Mouse (Mus musculus) lung, embryonic 16.5 days (tissue): ENCODE measurements around the gene Sh3rf3. TPM values are rescaled to one million over a fixed set of nuclear protein-coding genes. Genes with fewer than 3 reads are reported as not detected.

Source experiments
- ATAC-seq: fragments of 200-750 bp; cut with Nextera tagmentation; 2 replicates; pipeline ENCODE4 v1.8.0; 2017; ENCODE audit warnings: low read depth, mild to moderate bottlenecking, moderate library complexity
- H3K27ac ChIP-seq: fragments of 300-500 bp; sonication (generic); 2 replicates; pipeline ENCODE4 v1.5.1; 2014; ENCODE audit warnings: mild to moderate bottlenecking, control low read depth, low read length
- H3K27me3 ChIP-seq: fragments of 300-500 bp; sonication (generic); 2 replicates; pipeline ENCODE4 v1.6.1; 2014; ENCODE audit warnings: low read depth, low read length, mixed read lengths; ENCODE audit not compliant: control insufficient read depth, insufficient read depth
- H3K36me3 ChIP-seq: fragments of 300-500 bp; sonication (generic); 2 replicates; pipeline ENCODE4 v1.6.1; 2014; ENCODE audit warnings: low read length; ENCODE audit not compliant: control insufficient read depth, insufficient read depth
- H3K4me1 ChIP-seq: fragments of 300-500 bp; sonication (generic); replicated peaks from 2 replicates; pipeline ENCODE4 v1.6.1; 2014; ENCODE audit warnings: low read length, mixed read lengths; ENCODE audit not compliant: control insufficient read depth, insufficient read depth
- H3K4me2 ChIP-seq: fragments of 300-500 bp; sonication (generic); 2 replicates; pipeline ENCODE4 v1.6.1; 2014; ENCODE audit warnings: low read depth, low read length, control low read depth
- H3K4me3 ChIP-seq: fragments of 300-500 bp; sonication (generic); 2 replicates; pipeline ENCODE4 v1.5.1; 2014; ENCODE audit warnings: mild to moderate bottlenecking, low read length, control low read depth
- H3K9ac ChIP-seq: fragments of 300-500 bp; sonication (generic); 2 replicates; pipeline ENCODE4 v1.6.1; 2014; ENCODE audit warnings: low read length, control low read depth
- H3K9me3 ChIP-seq: fragments of 300-500 bp; sonication (generic); 2 replicates; pipeline ENCODE4 v1.6.1; 2016; ENCODE audit warnings: low read length; ENCODE audit not compliant: control insufficient read depth
- WGBS: fragments of 180-500 bp; shearing (Covaris S2); extraction: QIAGEN DNeasy Blood & Tissue Kit; methylation state at CpG from one replicate; pipeline ENCODE4 v1.1.7; 2014; 5-methylcytosine and 5-hydroxymethylcytosine counted together
- polyA plus RNA-seq: library from polyadenylated mRNA; unstranded; fragments of >200 nt; fragmentation: Nextera tagmentation; extraction: Ambion mirVana; gene quantifications from 2 replicates; pipeline ENCODE4 v1.2.1, GENCODE M21; 2015

The Sh3rf3 gene
- polyA plus RNA-seq, 1 experiment from 2014 or later, result 1.9 TPM

DNA sequence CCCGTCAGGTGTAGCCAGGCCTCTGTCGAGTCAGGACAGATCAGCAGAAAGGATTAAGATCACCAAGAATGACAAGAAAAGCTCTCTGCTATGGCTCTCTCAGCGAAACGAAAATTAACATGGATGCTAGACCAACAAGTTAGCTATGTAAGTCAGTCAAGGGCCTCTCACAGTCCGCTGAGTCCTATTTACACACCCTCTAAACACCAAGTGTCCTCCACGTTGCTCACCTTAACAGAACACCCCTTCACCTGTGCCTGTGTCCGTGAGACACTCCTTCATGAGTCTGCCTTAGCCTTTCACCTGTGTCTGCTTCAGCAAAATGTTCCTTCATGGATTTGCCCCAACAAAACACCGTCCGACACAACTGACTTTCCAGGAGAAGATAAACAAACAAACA lies 300.2 kb downstream of the Sh3rf3 start:
- no peak overlapping the region for H3K9ac ChIP-seq
- H3K4me1 ChIP-seq, result peaks cover 19% of the 10 kb centered on the region
- ATAC-seq, result no peak
- H3K36me3 ChIP-seq, result peaks cover 7% of the 10 kb centered on the region; the same call in 1 of the 2 replicates
- 61% methylated on average over 9 of the region's 9 CpGs for WGBS
- H3K27ac ChIP-seq, result peak overlapping the region; percentile 40; the same call in 1 of the 2 replicates
- H3K4me3 ChIP-seq, result no peak overlapping the region
- H3K4me2 ChIP-seq, result no peak overlapping the region
- H3K27me3 ChIP-seq, result no peaks in the 10 kb centered on the region
- H3K9me3 ChIP-seq, result 0 out of 2 replicates have a peak, but pooled peaks cover 2% of the 10 kb centered on the region

DNA sequence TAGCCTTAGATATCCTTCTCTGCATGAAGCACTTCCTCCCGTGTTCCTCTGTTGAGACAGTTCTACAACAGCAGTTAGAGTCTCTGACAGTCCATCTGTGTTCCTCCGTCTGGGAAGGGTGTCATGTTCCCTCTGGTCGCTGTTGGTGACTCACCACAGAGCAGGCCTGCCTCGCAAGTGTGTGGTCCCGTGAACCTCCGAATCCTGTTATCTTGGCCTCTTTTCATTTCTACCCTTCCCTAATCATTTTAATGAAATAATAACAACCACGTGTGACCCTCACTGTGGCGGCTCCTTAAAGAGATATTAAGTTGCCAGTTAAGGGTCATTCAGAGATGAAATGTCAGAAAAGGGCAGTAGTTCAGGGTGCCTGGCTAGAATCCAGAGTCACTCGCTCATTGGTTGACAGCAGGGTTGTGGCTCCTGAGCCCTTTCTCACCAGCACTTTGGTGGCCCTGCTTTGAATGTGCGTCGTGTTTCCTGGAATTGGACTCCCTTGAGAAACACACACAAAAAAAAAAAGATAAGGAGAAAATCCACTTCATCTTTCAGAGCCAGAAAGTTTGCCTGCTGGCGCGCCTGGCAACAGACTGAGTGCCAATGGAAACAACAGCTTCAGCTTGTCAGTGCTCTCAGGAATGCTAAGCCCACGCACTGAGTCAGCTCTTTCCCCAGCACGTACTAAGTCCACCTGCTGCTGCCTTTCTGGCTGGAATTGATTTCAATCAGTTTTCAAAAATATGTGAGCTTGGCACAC lies 301.6 kb downstream of the Sh3rf3 start:
- Histone ChIP-seq H3K9me3 (0 out of 2 replicates have a peak, but pooled peaks cover 2% of the 10 kb centered on the region), H3K4me3 (no peak overlapping the region), H3K27ac (peak overlapping the region; percentile 62), H3K4me1 (peaks cover 19% of the 10 kb centered on the region), H3K27me3 (no peaks in the 10 kb centered on the region), H3K36me3 (peaks cover 7% of the 10 kb centered on the region; the same call in 1 of the 2 replicates), H3K4me2 (no peak overlapping the region), H3K9ac (no peak overlapping the region)
- 10% methylated on average over 15 of the region's 15 CpGs for WGBS
- peak; percentile 42; the same call in 1 of the 2 replicates for ATAC-seq

DNA sequence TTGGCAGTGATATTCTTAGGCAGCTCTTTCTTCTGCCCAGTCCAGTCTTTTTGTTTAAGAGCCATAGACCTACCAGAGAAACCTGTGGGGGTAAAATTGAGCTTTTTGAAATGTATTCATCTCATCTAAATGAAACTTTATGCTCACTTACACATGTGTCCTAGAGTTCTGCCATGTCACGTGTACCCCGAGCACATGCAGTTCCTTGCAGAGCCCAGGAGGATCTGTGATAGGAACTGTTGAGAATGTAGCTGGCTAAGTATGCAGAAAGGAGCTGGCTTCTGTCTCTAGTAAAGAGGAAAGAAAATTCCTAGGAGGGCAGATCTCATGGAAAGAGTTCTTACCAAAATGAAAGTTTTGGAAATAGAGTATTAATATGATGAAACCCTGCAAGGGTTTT lies 302.5 kb downstream of the Sh3rf3 start:
- WGBS, result 86% methylated on average over 2 of the region's 2 CpGs
- peak overlapping the region; percentile 86; the same call in 1 of the 2 replicates for H3K27ac ChIP-seq

DNA sequence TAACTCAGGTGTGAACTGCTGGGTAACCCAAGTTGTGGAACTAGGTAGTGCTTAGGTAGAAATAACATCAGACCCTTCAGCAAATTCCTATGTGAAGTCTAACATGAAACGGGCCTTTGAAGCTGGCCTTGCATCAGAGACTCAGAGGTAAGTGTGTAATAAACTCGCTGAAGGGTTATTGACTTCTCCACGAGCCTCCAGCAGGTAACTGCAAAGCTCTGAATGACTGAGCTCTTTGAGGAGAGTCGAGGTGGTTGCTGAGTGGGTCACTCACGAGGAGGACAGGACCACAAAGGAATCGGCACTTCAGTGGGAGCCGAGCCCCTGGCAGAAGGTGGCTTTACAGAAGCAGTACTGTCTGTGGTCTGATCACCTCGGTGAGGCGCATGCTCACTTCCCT lies 303.2 kb downstream of the Sh3rf3 start:
- Histone ChIP-seq H3K27me3 (no peaks in the 10 kb centered on the region), H3K36me3 (no peaks in the 10 kb centered on the region), H3K4me1 (peaks cover 19% of the 10 kb centered on the region), H3K4me3 (no peak overlapping the region), H3K4me2 (no peak overlapping the region), H3K9me3 (no peaks in the 10 kb centered on the region), H3K27ac (peak overlapping the region; percentile 86), H3K9ac (no peak overlapping the region)
- ATAC-seq, result peak; percentile 63
- WGBS, result 53% methylated on average over 9 of the region's 9 CpGs

More for the DNA sequence above, 302.5 kb downstream of the Sh3rf3 start:
- H3K4me1 ChIP-seq, result peaks cover 19% of the 10 kb centered on the region
- H3K4me3 ChIP-seq, result no peak overlapping the region
- H3K9me3 ChIP-seq, result 0 out of 2 replicates have a peak, but pooled peaks cover 2% of the 10 kb centered on the region
- H3K36me3 ChIP-seq, result peaks cover 2% of the 10 kb centered on the region; the same call in 1 of the 2 replicates
- no peak for ATAC-seq
- no peak overlapping the region for H3K4me2 ChIP-seq
- no peak overlapping the region for H3K9ac ChIP-seq
- no peaks in the 10 kb centered on the region for H3K27me3 ChIP-seq

DNA sequence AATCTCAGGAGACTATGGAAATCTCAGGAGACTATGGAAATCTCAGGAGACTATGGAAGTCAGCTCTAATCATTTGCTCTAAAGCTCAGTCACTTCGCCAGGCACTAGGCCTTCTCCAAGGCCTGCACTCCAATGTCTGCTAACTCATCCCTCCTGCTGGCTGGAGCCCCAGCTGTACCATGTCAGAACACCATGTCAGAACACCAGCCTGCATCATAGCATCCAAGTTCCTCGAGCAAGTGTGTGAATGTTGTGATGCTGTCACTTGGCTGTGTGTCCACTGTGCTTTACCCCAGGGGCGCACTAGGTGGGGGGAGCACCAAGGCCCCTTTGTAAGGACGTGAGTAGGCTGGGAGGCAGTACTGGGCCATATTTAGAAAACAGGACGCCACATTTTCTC lies 304.4 kb downstream of the Sh3rf3 start:
- no peaks in the 10 kb centered on the region for H3K9me3 ChIP-seq
- H3K4me3 ChIP-seq, result no peak overlapping the region
- no peak overlapping the region for H3K27ac ChIP-seq
- H3K36me3 ChIP-seq, result no peaks in the 10 kb centered on the region
- peak; percentile 53 for ATAC-seq
- no peak overlapping the region for H3K4me2 ChIP-seq
- H3K9ac ChIP-seq, result no peak overlapping the region
- peaks cover 19% of the 10 kb centered on the region for H3K4me1 ChIP-seq
- H3K27me3 ChIP-seq, result no peaks in the 10 kb centered on the region
- WGBS, result 55% methylated on average over 5 of the region's 5 CpGs

DNA sequence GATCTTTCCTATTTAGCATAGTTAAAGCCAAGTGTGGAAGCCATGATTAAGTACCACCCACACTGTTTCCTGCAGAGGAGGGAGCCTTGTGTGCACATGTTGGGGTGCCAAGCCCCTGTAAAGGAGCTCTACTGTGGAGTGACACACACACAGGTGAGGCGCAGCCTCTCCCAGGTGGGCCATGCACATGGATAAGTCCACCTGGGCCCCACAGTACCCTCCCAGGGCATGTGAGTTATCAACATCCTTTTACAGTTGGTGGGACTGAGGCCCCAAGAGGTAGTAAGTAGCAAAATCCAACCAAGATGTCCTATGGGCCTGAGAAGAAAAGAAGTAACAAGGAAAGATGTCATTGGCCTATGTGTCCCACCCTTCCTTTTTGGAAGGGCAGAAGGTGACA lies 305.8 kb downstream of the Sh3rf3 start:
- H3K36me3 ChIP-seq, result no peaks in the 10 kb centered on the region
- H3K27me3 ChIP-seq, result no peaks in the 10 kb centered on the region
- no peaks in the 10 kb centered on the region for H3K9me3 ChIP-seq
- no peak for ATAC-seq
- H3K4me1 ChIP-seq, result peaks cover 15% of the 10 kb centered on the region
- H3K4me2 ChIP-seq, result no peak overlapping the region
- no peak overlapping the region for H3K4me3 ChIP-seq
- WGBS, result 97% methylated on average over 1 of the region's 1 CpGs
- no peak overlapping the region for H3K9ac ChIP-seq
- H3K27ac ChIP-seq, result no peak overlapping the region

DNA sequence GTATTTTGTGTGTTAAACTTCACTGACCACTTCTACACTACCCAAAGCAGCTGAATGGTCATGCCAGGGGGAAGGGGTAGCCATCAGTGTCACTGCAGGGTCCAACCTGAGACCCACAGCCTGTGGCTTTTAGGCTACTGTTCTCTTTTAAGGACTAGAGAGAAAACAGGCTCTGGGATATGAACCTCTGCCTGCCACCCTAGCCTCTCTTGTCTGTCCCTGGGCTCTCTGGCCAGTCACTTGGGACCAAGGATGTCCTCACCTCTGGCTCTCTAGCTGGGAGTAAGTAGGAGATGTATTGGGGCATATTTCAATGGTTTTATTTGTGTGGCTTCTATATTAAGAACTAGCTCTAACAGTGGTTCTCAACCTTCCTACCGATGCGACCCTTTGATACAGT lies 306.7 kb downstream of the Sh3rf3 start:
- 94% methylated on average over 2 of the region's 2 CpGs for WGBS
- H3K4me3 ChIP-seq, result no peak overlapping the region
- no peak overlapping the region for H3K9ac ChIP-seq
- no peak overlapping the region for H3K27ac ChIP-seq
- no peaks in the 10 kb centered on the region for H3K27me3 ChIP-seq
- no peaks in the 10 kb centered on the region for H3K9me3 ChIP-seq
- H3K4me1 ChIP-seq, result peaks cover 12% of the 10 kb centered on the region
- ATAC-seq, result no peak
- no peaks in the 10 kb centered on the region for H3K36me3 ChIP-seq
- H3K4me2 ChIP-seq, result no peak overlapping the region

DNA sequence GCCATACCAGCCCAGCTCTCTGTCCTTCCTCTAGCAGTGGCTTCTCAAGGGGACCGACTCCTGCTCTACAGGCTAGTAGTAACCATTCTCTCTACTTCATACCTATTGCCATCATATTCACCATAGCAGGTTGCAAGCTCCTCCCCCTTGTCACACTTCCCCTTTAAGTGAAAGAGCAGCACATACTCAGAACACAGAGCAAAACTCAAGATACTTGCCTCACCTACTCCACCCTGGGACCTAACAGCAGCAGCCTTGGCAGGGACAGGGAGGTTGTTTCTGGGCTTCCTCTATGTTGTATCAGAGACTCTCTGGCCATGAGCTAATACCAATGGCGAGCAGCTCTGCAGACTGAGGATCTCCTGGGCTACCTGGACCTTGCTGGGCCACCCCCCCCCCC lies 312.3 kb downstream of the Sh3rf3 start:
- Histone ChIP-seq H3K4me2 (no peak overlapping the region), H3K9me3 (no peaks in the 10 kb centered on the region), H3K4me3 (no peak overlapping the region), H3K9ac (no peak overlapping the region), H3K27ac (no peak overlapping the region), H3K36me3 (no peaks in the 10 kb centered on the region), H3K4me1 (no peaks in the 10 kb centered on the region), H3K27me3 (no peaks in the 10 kb centered on the region)
- WGBS, result 82% methylated on average over 2 of the region's 2 CpGs
- ATAC-seq, result no peak

DNA sequence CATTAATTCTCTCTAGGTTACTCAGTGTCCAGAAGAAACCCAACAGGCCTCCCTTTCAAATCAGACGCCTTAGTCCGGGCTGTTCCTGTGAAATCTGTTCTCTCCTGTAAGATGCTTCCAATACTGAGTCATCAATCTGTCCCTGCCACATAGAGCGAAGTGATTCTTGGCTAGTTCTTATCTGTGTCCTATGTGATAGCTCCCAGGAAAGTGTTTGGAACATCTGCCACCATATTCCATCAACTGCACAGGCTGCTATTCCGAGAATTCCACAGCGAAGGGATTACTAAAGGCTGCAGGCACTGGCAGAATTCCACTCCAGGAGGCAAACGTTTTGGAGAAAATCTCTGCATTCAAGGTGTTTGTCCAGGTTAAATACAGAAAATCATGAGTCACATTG lies 314.5 kb downstream of the Sh3rf3 start:
- Histone ChIP-seq H3K27ac (no peak overlapping the region), H3K4me3 (no peak overlapping the region), H3K27me3 (no peaks in the 10 kb centered on the region), H3K4me2 (no peak overlapping the region), H3K9me3 (no peaks in the 10 kb centered on the region), H3K36me3 (no peaks in the 10 kb centered on the region), H3K9ac (no peak overlapping the region), H3K4me1 (peaks cover 9% of the 10 kb centered on the region)
- 48% methylated on average over 6 of the region's 6 CpGs for WGBS
- no peak for ATAC-seq
